ENCODE assay signal across 13 mouse cellular contexts in genomic region chr8:94561256-94561655, GRCm38 (mm10). TPM values are rescaled to one million over a fixed set of nuclear protein-coding genes. Genes with fewer than 3 reads are reported as not detected.
DNase-seq lines count a peak whose midpoint lies in the region; ATAC-seq and TF ChIP-seq lines count a peak whose summit lies in the region.
"Had no signal": no experiment of that assay in that cellular context is flagged by ENCODE, and none has a peak within 500 bp of the region (broad histone marks: within the 10 kb centered on the region; RNA-seq: fewer than 3 reads in every experiment).

No protein-coding gene starts in this region.

- TF ChIP-seq POLR2A in brain, embryonic 14.5 days (IDR thresholded peaks at IDR 0.05; ENCODE audit: borderline replicate concordance, extremely low read depth, insufficient read depth, insufficient read length, poor library complexity, severe bottlenecking): no peak

- TF ChIP-seq CTCF in brain, embryonic 14.5 days (IDR thresholded peaks at IDR 0.05; ENCODE audit: borderline replicate concordance, extremely low read depth, insufficient read depth, insufficient read length): no peak

- H3K27me3 ChIP-seq in hindbrain, embryonic 11.5 days (ENCODE audit: control insufficient read depth, insufficient read depth, low read length): no peaks in the 10 kb centered on the region
- no peaks in the 10 kb centered on the region for H3K27me3 ChIP-seq in midbrain, embryonic 16.5 days (ENCODE audit: control insufficient read depth, insufficient read depth, low read depth, low read length)
- H3K27me3 ChIP-seq: embryonic facial prominence, embryonic 13.5 days; stomach, embryonic 15.5 days had no signal

- H3K4me1 ChIP-seq in hindbrain, embryonic 11.5 days (replicated peaks; ENCODE audit: control insufficient read depth, insufficient read depth, low read length): peaks cover 6% of the 10 kb centered on the region
- peaks cover 11% of the 10 kb centered on the region for H3K4me1 ChIP-seq in midbrain, embryonic 16.5 days (ENCODE audit: control insufficient read depth, insufficient read depth, low read length)
- H3K4me1 ChIP-seq: stomach, embryonic 15.5 days had no signal

- intact Hi-C loops in gastrocnemius, postnatal 36 days (cut with DNase I): no loop called here

- DNase-seq in frontal cortex, postnatal 25 days (ENCODE audit: low spot score in 2 of 2): no peak
- peak; percentile 86 for DNase-seq in brain, embryonic 14.5 days (ENCODE audit: low read depth)
- peak; percentile 58 for DNase-seq in hindbrain, embryonic 11.5 days (ENCODE audit: low spot score)
- DNase-seq in gastrocnemius, postnatal 36 days: no peak
- DNase-seq in kidney, adult 8-10 months: no peak
- DNase-seq: adrenal gland, adult 2 months; kidney, adult 11 months had no signal

- WGBS in hindbrain, embryonic 11.5 days: 33% methylated on average over 5 of the region's 5 CpGs
- WGBS in midbrain, embryonic 16.5 days: 25% methylated on average over 5 of the region's 5 CpGs

- no peak overlapping the region for H3K27ac ChIP-seq in hindbrain, embryonic 11.5 days (ENCODE audit: low read depth, low read length)
- no peak overlapping the region for H3K27ac ChIP-seq in midbrain, embryonic 16.5 days (ENCODE audit: low read length)
- H3K27ac ChIP-seq: embryonic facial prominence, embryonic 13.5 days; stomach, embryonic 15.5 days had no signal

- H3K9ac ChIP-seq in hindbrain, embryonic 11.5 days (ENCODE audit: low read depth, low read length): no peak overlapping the region
- no peak overlapping the region for H3K9ac ChIP-seq in midbrain, embryonic 16.5 days (ENCODE audit: low read depth, low read length)
- H3K9ac ChIP-seq: stomach, embryonic 15.5 days had no signal

- no peak overlapping the region for H3K4me3 ChIP-seq in hindbrain, embryonic 11.5 days (ENCODE audit: low read depth, low read length)
- no peak overlapping the region for H3K4me3 ChIP-seq in midbrain, embryonic 16.5 days (ENCODE audit: low read depth, low read length)
- H3K4me3 ChIP-seq: embryonic facial prominence, embryonic 13.5 days; megakaryocyte, embryonic 14.5 days; stomach, embryonic 15.5 days had no signal

- no peaks in the 10 kb centered on the region for H3K36me3 ChIP-seq in hindbrain, embryonic 11.5 days (ENCODE audit: control insufficient read depth, insufficient read depth, low read length)
- no peaks in the 10 kb centered on the region for H3K36me3 ChIP-seq in midbrain, embryonic 16.5 days (ENCODE audit: control insufficient read depth, insufficient read depth, low read length)
- H3K36me3 ChIP-seq: embryonic facial prominence, embryonic 13.5 days; stomach, embryonic 15.5 days had no signal

- no peak overlapping the region for H3K4me2 ChIP-seq in hindbrain, embryonic 11.5 days (replicated peaks; ENCODE audit: low read depth, low read length)
- H3K4me2 ChIP-seq in midbrain, embryonic 16.5 days (ENCODE audit: low read length): no peak overlapping the region
- H3K4me2 ChIP-seq: embryonic facial prominence, embryonic 13.5 days; stomach, embryonic 15.5 days had no signal

- ATAC-seq in frontal cortex, adult (ENCODE audit: low TSS enrichment): peak; percentile 31; the same call in 1 of the 2 replicates
- ATAC-seq in hindbrain, embryonic 11.5 days (ENCODE audit: low FRiP score): peak; percentile 83
- ATAC-seq in midbrain, embryonic 16.5 days: peak; percentile 81
- ATAC-seq in granulocyte monocyte progenitor cell, adult 5-6 weeks (replicated peaks; ENCODE audit: poor library complexity, severe bottlenecking): no peak

- no peaks in the 10 kb centered on the region for H3K9me3 ChIP-seq in hindbrain, embryonic 11.5 days (ENCODE audit: control insufficient read depth, low read length)
- no peaks in the 10 kb centered on the region for H3K9me3 ChIP-seq in midbrain, embryonic 16.5 days (replicated peaks; ENCODE audit: control insufficient read depth, low read length, poor library complexity, severe bottlenecking)
- H3K9me3 ChIP-seq: embryonic facial prominence, embryonic 13.5 days; megakaryocyte, embryonic 14.5 days; stomach, embryonic 15.5 days had no signal

RNA-seq across cellular contexts. Expression of gene Cpne2, which starts 28.5 kb away (rescaled TPM):
- polyA plus RNA-seq in brain, embryonic 14.5 days (2012; rRNA removed): 30.1 and 31.5 TPM in 2 replicates
- 9.8 and 10.1 TPM in 2 replicates for polyA plus RNA-seq in hindbrain, embryonic 11.5 days (2014; fragmentation: Nextera tagmentation; extraction: Ambion mirVana)
- 25.0 and 26.2 TPM in 2 replicates for polyA plus RNA-seq in midbrain, embryonic 16.5 days (2015; fragmentation: Nextera tagmentation; extraction: Ambion mirVana)
- 106 and 114 TPM in 2 replicates for total RNA-seq in granulocyte monocyte progenitor cell, adult 5-6 weeks (2014; fragmentation: Nextera tagmentation)
- 53.9 and 56.5 TPM in 2 replicates for total RNA-seq in granulocyte monocyte progenitor cell, adult 5-6 weeks (2017)
- total RNA-seq in gastrocnemius, postnatal 36 days (2021): 1 to 10 TPM; 4.5 to 7.3 TPM

RNA-seq across cellular contexts. Expression of gene Rspry1, which starts 40.5 kb away (rescaled TPM):
- polyA plus RNA-seq in brain, embryonic 14.5 days (2012; rRNA removed): 26.4 and 31.7 TPM in 2 replicates
- 45.5 and 50.4 TPM in 2 replicates for polyA plus RNA-seq in hindbrain, embryonic 11.5 days (2014; fragmentation: Nextera tagmentation; extraction: Ambion mirVana)
- 51.2 and 56.6 TPM in 2 replicates for polyA plus RNA-seq in midbrain, embryonic 16.5 days (2015; fragmentation: Nextera tagmentation; extraction: Ambion mirVana)
- total RNA-seq in granulocyte monocyte progenitor cell, adult 5-6 weeks (2014; fragmentation: Nextera tagmentation): 27.4 and 28.0 TPM in 2 replicates
- 29.9 and 33.0 TPM in 2 replicates for total RNA-seq in granulocyte monocyte progenitor cell, adult 5-6 weeks (2017)
- total RNA-seq in gastrocnemius, postnatal 36 days (2021): 1 to 10 TPM; 7.3 to 9.3 TPM

RNA-seq across cellular contexts. Expression of gene Fam192a, which starts 40.5 kb away (rescaled TPM):
- 51.6 and 57.2 TPM in 2 replicates for polyA plus RNA-seq in brain, embryonic 14.5 days (2012; rRNA removed)
- polyA plus RNA-seq in hindbrain, embryonic 11.5 days (2014; fragmentation: Nextera tagmentation; extraction: Ambion mirVana): 110 TPM in 2 replicates
- polyA plus RNA-seq in midbrain, embryonic 16.5 days (2015; fragmentation: Nextera tagmentation; extraction: Ambion mirVana): 74.0 and 88.9 TPM in 2 replicates
- 30.4 and 64.9 TPM in 2 replicates for total RNA-seq in granulocyte monocyte progenitor cell, adult 5-6 weeks (2014; fragmentation: Nextera tagmentation)
- 84.6 and 99.4 TPM in 2 replicates for total RNA-seq in granulocyte monocyte progenitor cell, adult 5-6 weeks (2017)
- 10 to 100 TPM; 16.2 to 20.1 TPM for total RNA-seq in gastrocnemius, postnatal 36 days (2021)

Comparison
In these comparisons a context has a peak if more than half of its experiments do, and no peak if none do; other contexts are left out.
1. DNase-seq: peak in brain, embryonic 14.5 days (single experiment) and hindbrain, embryonic 11.5 days (single experiment); none in frontal cortex, postnatal 25 days (0 of 2), gastrocnemius, postnatal 36 days (0 of 2) and kidney, adult 8-10 months (0 of 2).